Mouse (Mus musculus) embryonic facial prominence, embryonic 11.5 days (tissue): ENCODE measurements around the gene Plekhm1. TPM values are rescaled to one million over a fixed set of nuclear protein-coding genes. Genes with fewer than 3 reads are reported as not detected.

Experiments used
- ATAC-seq: fragments of 200-750 bp; cut with Nextera tagmentation; replicated peaks from 2 replicates; pipeline ENCODE4 v1.8.0; 2017; ENCODE audit warnings: low read depth; ENCODE audit not compliant: insufficient number of reproducible peaks, low FRiP score, low TSS enrichment
- DNase-seq: peaks from one replicate; pipeline ENCODE4 v3.0.0-alpha.2; 2015; ENCODE audit warnings: low spot score
- H3K27ac ChIP-seq: fragments of 300-500 bp; sonication (generic); replicated peaks from 2 replicates; pipeline ENCODE4 v1.5.1; 2014; ENCODE audit warnings: mild to moderate bottlenecking, low read depth, low read length, control low read depth
- H3K27me3 ChIP-seq: fragments of 300-500 bp; sonication (generic); 2 replicates; pipeline ENCODE4 v1.6.1; 2014; ENCODE audit warnings: mild to moderate bottlenecking, low read length, moderate library complexity, mixed read lengths; ENCODE audit not compliant: control insufficient read depth, insufficient read depth
- H3K36me3 ChIP-seq: fragments of 300-500 bp; sonication (generic); replicated peaks from 2 replicates; pipeline ENCODE4 v1.6.1; 2014; ENCODE audit warnings: low read depth, mild to moderate bottlenecking, low read length, moderate library complexity, mixed read lengths; ENCODE audit not compliant: control insufficient read depth, insufficient read depth
- H3K4me1 ChIP-seq: fragments of 300-500 bp; sonication (generic); 2 replicates; pipeline ENCODE4 v1.6.1; 2014; ENCODE audit warnings: low read length, mixed read lengths; ENCODE audit not compliant: control insufficient read depth, insufficient read depth
- H3K4me2 ChIP-seq: fragments of 300-500 bp; sonication (generic); 2 replicates; pipeline ENCODE4 v1.6.1; 2014; ENCODE audit warnings: low read depth, mild to moderate bottlenecking, control low read depth, low read length, moderate library complexity
- H3K4me3 ChIP-seq: fragments of 300-500 bp; sonication (generic); 2 replicates; pipeline ENCODE4 v1.5.1; 2014; ENCODE audit warnings: low read depth, low read length, control low read depth
- H3K9ac ChIP-seq: fragments of 300-500 bp; sonication (generic); replicated peaks from 2 replicates; pipeline ENCODE4 v1.6.1; 2014; ENCODE audit warnings: mild to moderate bottlenecking, control low read depth, low read length
- H3K9me3 ChIP-seq: fragments of 300-500 bp; sonication (generic); replicated peaks from 2 replicates; pipeline ENCODE4 v1.6.1; 2016; ENCODE audit warnings: mild to moderate bottlenecking, low read length, inconsistent platforms, mixed read lengths; ENCODE audit not compliant: control insufficient read depth
- WGBS: fragments of 180-500 bp; shearing (Covaris S2); extraction: QIAGEN DNeasy Blood & Tissue Kit; methylation state at CpG from one replicate; pipeline ENCODE4 v1.1.7; 2014; 5-methylcytosine and 5-hydroxymethylcytosine counted together
- polyA plus RNA-seq: library from polyadenylated mRNA; unstranded; fragments of >200 nt; fragmentation: Nextera tagmentation; extraction: Ambion mirVana; gene quantifications from 2 replicates; pipeline ENCODE4 v1.2.1, GENCODE M21; 2014

Gene Plekhm1
- polyA plus RNA-seq, 1 experiment from 2014 or later, result 5.2 TPM

GRCm38 (mm10) chr11:103350711-103351315 lies 61.7 kb downstream of the Plekhm1 start:
- WGBS, result 86% methylated on average over 12 of the region's 12 CpGs
- Histone ChIP-seq H3K4me1 (0 out of 2 replicates have a peak, but pooled peaks cover 3% of the 10 kb centered on the region), H3K27ac (no peak overlapping the region), H3K4me2 (no peak overlapping the region), H3K4me3 (no peak overlapping the region), H3K9ac (no peak overlapping the region), H3K27me3 (no peaks in the 10 kb centered on the region), H3K9me3 (no peaks in the 10 kb centered on the region), H3K36me3 (no peaks in the 10 kb centered on the region)
- ATAC-seq (no peak), DNase-seq (no peak)

- ATAC-seq, result no peak
- Histone ChIP-seq H3K9ac (no peak overlapping the region), H3K27ac (no peak overlapping the region), H3K4me2 (no peak overlapping the region), H3K4me1 (no peaks in the 10 kb centered on the region), H3K9me3 (no peaks in the 10 kb centered on the region), H3K27me3 (no peaks in the 10 kb centered on the region), H3K4me3 (no peak overlapping the region), H3K36me3 (no peaks in the 10 kb centered on the region)
- 73% methylated on average over 2 of the region's 2 CpGs for WGBS
- DNase-seq, result no peak
Observed at GRCm38 (mm10) chr11:103349699-103350098, 62.8 kb downstream of the Plekhm1 start.

- Histone ChIP-seq H3K9ac (no peak overlapping the region), H3K27me3 (no peaks in the 10 kb centered on the region), H3K4me2 (no peak overlapping the region), H3K4me3 (no peak overlapping the region), H3K36me3 (no peaks in the 10 kb centered on the region), H3K4me1 (no peaks in the 10 kb centered on the region), H3K9me3 (no peaks in the 10 kb centered on the region), H3K27ac (no peak overlapping the region)
- 71% methylated on average over 5 of the region's 5 CpGs for WGBS
- DNase-seq (no peak), ATAC-seq (no peak)
Observed at GRCm38 (mm10) chr11:103346657-103347056, 65.8 kb downstream of the Plekhm1 start.

- no peak for ATAC-seq
- Histone ChIP-seq H3K4me2 (no peak overlapping the region), H3K4me1 (no peaks in the 10 kb centered on the region), H3K27ac (no peak overlapping the region), H3K4me3 (no peak overlapping the region), H3K27me3 (no peaks in the 10 kb centered on the region), H3K9me3 (no peaks in the 10 kb centered on the region), H3K9ac (no peak overlapping the region), H3K36me3 (no peaks in the 10 kb centered on the region)
- DNase-seq, result no peak
- WGBS, result 86% methylated on average over 7 of the region's 7 CpGs
Observed at GRCm38 (mm10) chr11:103346236-103346635, 66.3 kb downstream of the Plekhm1 start.

- H3K27ac ChIP-seq, result no peak overlapping the region
- no peak overlapping the region; the same call in 1 of the 2 replicates for H3K4me2 ChIP-seq
- no peak overlapping the region for H3K4me3 ChIP-seq
- no peaks in the 10 kb centered on the region for H3K27me3 ChIP-seq
- no peak for DNase-seq
- 77% methylated on average over 7 of the region's 7 CpGs for WGBS
- ATAC-seq, result no peak
- H3K36me3 ChIP-seq, result no peaks in the 10 kb centered on the region
- no peaks in the 10 kb centered on the region for H3K4me1 ChIP-seq
- H3K9me3 ChIP-seq, result no peaks in the 10 kb centered on the region
- H3K9ac ChIP-seq, result no peak overlapping the region
Observed at GRCm38 (mm10) chr11:103345408-103346091, 66.9 kb downstream of the Plekhm1 start.

- DNase-seq, result no peak
- H3K4me3 ChIP-seq, result no peak overlapping the region
- H3K4me2 ChIP-seq, result no peak overlapping the region
- 72% methylated on average over 19 of the region's 19 CpGs for WGBS
- no peak overlapping the region for H3K27ac ChIP-seq
- no peaks in the 10 kb centered on the region for H3K27me3 ChIP-seq
- 0 out of 2 replicates have a peak, but pooled peaks cover 3% of the 10 kb centered on the region for H3K4me1 ChIP-seq
- H3K9ac ChIP-seq, result no peak overlapping the region
- no peaks in the 10 kb centered on the region for H3K36me3 ChIP-seq
- no peak for ATAC-seq
- no peaks in the 10 kb centered on the region for H3K9me3 ChIP-seq
Observed at GRCm38 (mm10) chr11:103344494-103345332, 67.8 kb downstream of the Plekhm1 start.

GRCm38 (mm10) chr11:103343881-103344280 lies 68.6 kb downstream of the Plekhm1 start:
- ATAC-seq (no peak), DNase-seq (no peak)
- H3K9me3 ChIP-seq, result no peaks in the 10 kb centered on the region
- H3K27ac ChIP-seq, result no peak overlapping the region
- H3K4me1 ChIP-seq, result 0 out of 2 replicates have a peak, but pooled peaks cover 5% of the 10 kb centered on the region
- no peak overlapping the region; the same call in 1 of the 2 replicates for H3K9ac ChIP-seq
- WGBS, result 89% methylated on average over 1 of the region's 1 CpGs
- no peaks in the 10 kb centered on the region for H3K36me3 ChIP-seq
- no peak overlapping the region for H3K4me2 ChIP-seq
- no peak overlapping the region for H3K4me3 ChIP-seq
- no peaks in the 10 kb centered on the region for H3K27me3 ChIP-seq
